ENCODE assay signal across 22 mouse cellular contexts in the genomic region with DNA sequence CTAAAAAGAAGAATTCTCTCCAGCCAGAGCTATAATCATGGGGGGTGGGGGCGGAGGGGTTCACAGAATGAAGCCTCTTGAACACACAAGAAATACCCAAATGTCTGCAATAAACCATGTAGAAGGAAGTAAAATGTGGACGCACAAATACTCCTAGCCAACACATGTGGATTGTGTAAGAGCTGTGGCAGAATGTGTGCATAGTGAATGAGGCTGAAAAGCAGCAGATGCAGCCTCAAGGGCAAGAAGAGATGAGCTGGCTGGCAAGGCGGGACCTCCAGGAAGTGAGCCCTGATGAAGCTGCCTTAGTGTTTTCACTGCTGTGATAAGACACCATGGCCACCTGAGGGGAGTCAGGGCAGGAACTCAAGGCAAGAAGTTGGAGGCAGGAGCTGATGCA. TPM values are rescaled to one million over a fixed set of nuclear protein-coding genes. Genes with fewer than 3 reads are reported as not detected.
DNase-seq lines count a peak whose midpoint lies in the region; ATAC-seq and TF ChIP-seq lines count a peak whose summit lies in the region.
"Had no signal": no experiment of that assay in that cellular context is flagged by ENCODE, and none has a peak within 500 bp of the region (broad histone marks: within the 10 kb centered on the region; RNA-seq: fewer than 3 reads in every experiment).

No protein-coding gene starts in this region.

- TF ChIP-seq POLR2A in myocyte (IDR thresholded peaks at IDR 0.05; ENCODE audit: insufficient read length, low read depth): no peak

- DNase-seq in 3T3-L1 (ENCODE audit: low read depth, low spot score) (peak; percentile 20), NIH3T3 (ENCODE audit: low read depth) (peak; percentile 7)
- no peak for DNase-seq in layer of hippocampus, adult 9-10 months (ENCODE audit: low spot score)
- DNase-seq in left cerebral cortex, postnatal 4 days: no peak
- DNase-seq: adrenal gland, adult 2 months; adrenal gland, postnatal 25 days; cerebellum, adult 11-12 months; cerebellum, adult 8-10 months; cerebellum, postnatal 10 days; cerebellum, postnatal 36 days; gastrocnemius, postnatal 10 days; gastrocnemius, postnatal 36 days had no signal

- intact Hi-C loops in left cerebral cortex, postnatal 4 days (cut with DNase I): no loop called here

- no peak overlapping the region for H3ac ChIP-seq in myocyte (ENCODE audit: control insufficient read depth, insufficient read length)

- H3K79me2 ChIP-seq in myocyte (ENCODE audit: control insufficient read depth, insufficient read depth): no peaks in the 10 kb centered on the region

- peak; percentile 89 for ATAC-seq in granulocyte monocyte progenitor cell, adult 5-6 weeks (replicated peaks; ENCODE audit: poor library complexity, severe bottlenecking)
- ATAC-seq: forebrain, embryonic 13.5 days; forebrain, embryonic 16.5 days; intestine, embryonic 15.5 days had no signal

- no peaks in the 10 kb centered on the region for H3K27me3 ChIP-seq in myocyte (ENCODE audit: control insufficient read depth, insufficient read depth, insufficient read length)
- H3K27me3 ChIP-seq: embryonic facial prominence, embryonic 12.5 days; forebrain, embryonic 13.5 days; hindbrain, embryonic 12.5 days; hindbrain, embryonic 15.5 days; intestine, embryonic 15.5 days had no signal

- no peaks in the 10 kb centered on the region for H3K36me3 ChIP-seq in myocyte (ENCODE audit: control insufficient read depth, insufficient read depth)
- H3K36me3 ChIP-seq: embryonic facial prominence, embryonic 12.5 days; forebrain, embryonic 10.5 days; hindbrain, embryonic 12.5 days; hindbrain, embryonic 15.5 days; intestine, embryonic 15.5 days had no signal

- no peak overlapping the region for H3K4me2 ChIP-seq in myocyte (ENCODE audit: low read depth)
- H3K4me2 ChIP-seq: embryonic facial prominence, embryonic 12.5 days; forebrain, embryonic 13.5 days; heart, embryonic 11.5 days; hindbrain, embryonic 12.5 days; hindbrain, embryonic 15.5 days; intestine, embryonic 15.5 days had no signal

- H3K4me3 ChIP-seq in myocyte: no peak overlapping the region
- H3K4me3 ChIP-seq: embryonic facial prominence, embryonic 12.5 days; forebrain, embryonic 10.5 days; forebrain, embryonic 13.5 days; hindbrain, embryonic 12.5 days; hindbrain, embryonic 15.5 days; intestine, embryonic 15.5 days had no signal

TF ChIP-seq in myocyte, 11 proteins besides CTCF, POLR2A, EP300 and RAD21:
- TF ChIP-seq MYOG (IDR thresholded peaks at IDR 0.05; ENCODE audit: control insufficient read depth in 1 of 3, insufficient read depth in 1 of 3, insufficient read length in 2 of 3, low read depth in 2 of 3): no peak
- no peak for TF ChIP-seq REST (IDR thresholded peaks at IDR 0.05; ENCODE audit: insufficient read depth, insufficient read length)
- TF ChIP-seq TCF12 (IDR thresholded peaks at IDR 0.05; ENCODE audit: insufficient read depth, poor library complexity, severe bottlenecking): no peak
- no peak for TF ChIP-seq MAX (IDR thresholded peaks at IDR 0.05; ENCODE audit: low read depth)
- TF ChIP-seq E2F4 (IDR thresholded peaks at IDR 0.05; ENCODE audit: insufficient read depth): no peak
- TF ChIP-seq POLR2AphosphoS2 (IDR thresholded peaks at IDR 0.05; ENCODE audit: insufficient read length, low read depth): no peak
- TF ChIP-seq SRF (IDR thresholded peaks at IDR 0.05; ENCODE audit: control insufficient read depth, insufficient read length, low read depth): no peak
- no peak for TF ChIP-seq MYOD1 (IDR thresholded peaks at IDR 0.05; ENCODE audit: control insufficient read depth in 1 of 3, insufficient read length in 2 of 3, low read depth in 2 of 3)
- TF ChIP-seq CEBPB (IDR thresholded peaks at IDR 0.05; ENCODE audit: insufficient read depth, poor library complexity, severe bottlenecking): 0 out of 2 replicates have a peak, but pooled peaks have one; percentile 28
TF ChIP-seq in myocyte: peak in this region for 1.

RNA-seq across cellular contexts. Expression of a gene that starts 53.3 kb away (rescaled TPM):
- 0.90 and 2.1 TPM in 2 replicates for total RNA-seq in granulocyte monocyte progenitor cell, adult 5-6 weeks (2014; fragmentation: Nextera tagmentation)
- total RNA-seq in granulocyte monocyte progenitor cell, adult 5-6 weeks (2017): 1.0 and 1.8 TPM in 2 replicates
- 19.8 TPM for polyA plus RNA-seq in myocyte (2012; fragmentation: generic; extraction: Trizol)
- total RNA-seq in left cerebral cortex, postnatal 4 days (2021): 1 to 10 TPM; 7.3 to 8.5 TPM

Comparison
In these comparisons a context has a peak if more than half of its experiments do, and no peak if none do; other contexts are left out.
1. DNase-seq: peak in 3T3-L1 (single experiment) and NIH3T3 (single experiment); none in layer of hippocampus, adult 9-10 months (single experiment) and left cerebral cortex, postnatal 4 days (single experiment).